Mouse (Mus musculus): Measurements from ENCODE around the gene Pgpep1.

GRCm38 (mm10) chr8:70611849-70612248, 48.3 kb downstream of the Pgpep1 start:
- peak; percentile 96 for TF ChIP-seq CTCF (IDR thresholded peaks at IDR 0.05; ENCODE audit: low read depth)
- TF ChIP-seq EP300 (IDR thresholded peaks at IDR 0.05; ENCODE audit: low read depth) = no peak
